Mouse (Mus musculus) ES-Bruce4 (cell line): Measurements from ENCODE around the gene Slfn14.

Source experiments
- CTCF ChIP-seq: IDR thresholded peaks from one replicate; pipeline ENCODE4 v1.8.1; 2011; ENCODE audit warnings: low read depth, low read length
- POLR2A ChIP-seq: IDR thresholded peaks from one replicate; pipeline ENCODE4 v1.8.1; 2011; ENCODE audit warnings: low read length; ENCODE audit not compliant: insufficient read depth

GRCm38 (mm10) chr11:83263146-83263545 is 23.4 kb downstream of the Slfn14 start:
- TF ChIP-seq POLR2A: no peak
- TF ChIP-seq CTCF: no peak
